Comparison of ENCODE assay signal across 8 mouse cellular contexts in genomic region chr10:41936100-41936499, GRCm38 (mm10).
A peak's percentile ranks its signal among the peaks of the same experiment; 100 is the strongest.
DNase-seq lines count a peak whose midpoint lies in the region; ATAC-seq and TF ChIP-seq lines count a peak whose summit lies in the region.

No protein-coding gene starts in this region.

- TF ChIP-seq CTCF in midbrain, postnatal 0 days (IDR thresholded peaks at IDR 0.05) = no peak

- no peak overlapping the region for H3K4me2 ChIP-seq in midbrain, postnatal 0 days (ENCODE audit: low read depth, low read length, poor library complexity, severe bottlenecking)
- H3K4me2 ChIP-seq in midbrain, embryonic 14.5 days (ENCODE audit: low read length) = no peak overlapping the region
- no peak overlapping the region for H3K4me2 ChIP-seq in intestine, embryonic 16.5 days (ENCODE audit: low read depth, low read length)

- ATAC-seq in midbrain, postnatal 0 days (ENCODE audit: low FRiP score) = no peak
- ATAC-seq in midbrain, embryonic 14.5 days (ENCODE audit: low FRiP score, low TSS enrichment) = no peak
- no peak for ATAC-seq in intestine, embryonic 16.5 days
- ATAC-seq in megakaryocyte, adult 5-6 weeks (ENCODE audit: poor library complexity, severe bottlenecking) = no peak

- WGBS in midbrain, postnatal 0 days = 76% methylated on average over 4 of the region's 4 CpGs
- 68% methylated on average over 4 of the region's 4 CpGs for WGBS in midbrain, embryonic 14.5 days
- 59% methylated on average over 4 of the region's 4 CpGs for WGBS in intestine, embryonic 16.5 days

- H3K9ac ChIP-seq in midbrain, postnatal 0 days (replicated peaks; ENCODE audit: low read length, poor library complexity, severe bottlenecking) = no peak overlapping the region
- H3K9ac ChIP-seq in midbrain, embryonic 14.5 days (replicated peaks; ENCODE audit: low read length) = no peak overlapping the region
- H3K9ac ChIP-seq in intestine, embryonic 16.5 days (ENCODE audit: low read depth, low read length) = no peak overlapping the region

- intact Hi-C loops in gastrocnemius, postnatal 14 days (cut with DNase I; ENCODE audit: low total_unique reads) = no loop called here
- intact Hi-C loops in heart, postnatal 14 days (cut with DNase I) = no loop called here

- no peak overlapping the region for H3K4me3 ChIP-seq in midbrain, postnatal 0 days (ENCODE audit: low read depth, low read length)
- no peak overlapping the region for H3K4me3 ChIP-seq in midbrain, embryonic 14.5 days (replicated peaks; ENCODE audit: low read depth, low read length)
- no peak overlapping the region for H3K4me3 ChIP-seq in intestine, embryonic 16.5 days (ENCODE audit: low read length)

- peak; percentile 68 for DNase-seq in midbrain, postnatal 0 days (ENCODE audit: low spot score)
- no peak for DNase-seq in midbrain, embryonic 14.5 days
- DNase-seq in gastrocnemius, postnatal 14 days = peak; percentile 45
- peak; percentile 59 to 60 for DNase-seq in heart, postnatal 14 days
- peak; percentile 52 for DNase-seq in lung, postnatal 25 days (ENCODE audit: low spot score)
- DNase-seq in right cerebral cortex, postnatal 14 days = no peak

- H3K9me3 ChIP-seq in midbrain, postnatal 0 days (ENCODE audit: low read length) = no peaks in the 10 kb centered on the region
- no peaks in the 10 kb centered on the region for H3K9me3 ChIP-seq in midbrain, embryonic 14.5 days (ENCODE audit: control insufficient read depth, low read length)
- no peaks in the 10 kb centered on the region for H3K9me3 ChIP-seq in intestine, embryonic 16.5 days (ENCODE audit: control insufficient read depth, low read length)

- no peaks in the 10 kb centered on the region for H3K27me3 ChIP-seq in midbrain, postnatal 0 days (ENCODE audit: insufficient read depth, low read length)
- H3K27me3 ChIP-seq in midbrain, embryonic 14.5 days (ENCODE audit: control insufficient read depth, insufficient read depth, low read length) = no peaks in the 10 kb centered on the region
- H3K27me3 ChIP-seq in intestine, embryonic 16.5 days (replicated peaks; ENCODE audit: control insufficient read depth, insufficient read depth, low read length) = no peaks in the 10 kb centered on the region

- no peak overlapping the region for H3K27ac ChIP-seq in midbrain, postnatal 0 days (ENCODE audit: low read depth, low read length)
- H3K27ac ChIP-seq in midbrain, embryonic 14.5 days (replicated peaks; ENCODE audit: low read depth, low read length) = no peak overlapping the region
- no peak overlapping the region for H3K27ac ChIP-seq in intestine, embryonic 16.5 days (ENCODE audit: low read length)

- peaks cover 3% of the 10 kb centered on the region; the same call in 1 of the 2 replicates for H3K4me1 ChIP-seq in midbrain, postnatal 0 days (ENCODE audit: insufficient read depth, low read length)
- peaks cover 6% of the 10 kb centered on the region; the same call in 1 of the 2 replicates for H3K4me1 ChIP-seq in midbrain, embryonic 14.5 days (ENCODE audit: control insufficient read depth, insufficient read depth, low read length)
- peaks cover 16% of the 10 kb centered on the region for H3K4me1 ChIP-seq in intestine, embryonic 16.5 days (ENCODE audit: control insufficient read depth, insufficient read depth, low read length)

- H3K36me3 ChIP-seq in midbrain, postnatal 0 days (ENCODE audit: insufficient read depth, low read length) = peaks cover 5% of the 10 kb centered on the region; the same call in 1 of the 2 replicates
- no peaks in the 10 kb centered on the region for H3K36me3 ChIP-seq in midbrain, embryonic 14.5 days (ENCODE audit: control insufficient read depth, insufficient read depth, low read length)
- H3K36me3 ChIP-seq in intestine, embryonic 16.5 days (ENCODE audit: control insufficient read depth, insufficient read depth, low read length) = no peaks in the 10 kb centered on the region

Comparison
In these comparisons a context has a peak if more than half of its experiments do, and no peak if none do; other contexts are left out.
1. DNase-seq: peak in midbrain, postnatal 0 days (single experiment), gastrocnemius, postnatal 14 days (single experiment), heart, postnatal 14 days (2 of 2) and lung, postnatal 25 days (single experiment); none in midbrain, embryonic 14.5 days (single experiment) and right cerebral cortex, postnatal 14 days (single experiment).